Mouse (Mus musculus): ENCODE measurements at regions not wholly inside any gene's neighbourhood (a gene's known extent, or its start where the extent isn't known, plus 50 kb on each side); places are given as distances from the start of the nearest gene placed in this dataset.
"Not testable (repeated sequence)": the region's sequence is repeated elsewhere in the genome, so short reads cannot be mapped to it uniquely, and the experiment has no call there.

DNA sequence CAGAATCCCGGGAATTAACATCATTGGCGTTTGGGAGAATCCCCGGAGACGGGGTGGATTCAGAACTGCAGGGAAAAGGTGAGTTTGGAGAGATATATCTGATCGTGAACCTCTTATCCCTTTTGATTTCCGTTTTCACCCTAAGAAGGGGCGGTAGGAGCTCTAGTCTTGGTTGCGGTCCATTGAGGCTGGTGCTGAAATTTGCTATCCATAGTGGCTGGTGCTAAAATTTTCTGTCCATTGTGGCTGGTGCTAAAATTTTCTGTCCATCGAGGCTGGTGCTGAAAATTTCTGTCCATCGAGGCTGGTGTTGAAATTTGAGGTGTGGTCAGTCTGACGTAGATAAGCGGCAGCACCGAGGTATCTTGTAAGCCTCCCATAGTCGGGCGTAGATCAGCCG is 834.1 kb upstream of the Snrpn start:
- 79% methylated on average over 16 of the region's 16 CpGs for WGBS
- not testable (repeated sequence) for H3K9ac ChIP-seq; ATAC-seq (ENCODE audit: low read depth); H3K4me2 ChIP-seq; H3K36me3 ChIP-seq; H3K27me3 ChIP-seq; H3K4me1 ChIP-seq (replicated peaks); H3K27ac ChIP-seq (replicated peaks); H3K9me3 ChIP-seq; H3K4me3 ChIP-seq

DNA sequence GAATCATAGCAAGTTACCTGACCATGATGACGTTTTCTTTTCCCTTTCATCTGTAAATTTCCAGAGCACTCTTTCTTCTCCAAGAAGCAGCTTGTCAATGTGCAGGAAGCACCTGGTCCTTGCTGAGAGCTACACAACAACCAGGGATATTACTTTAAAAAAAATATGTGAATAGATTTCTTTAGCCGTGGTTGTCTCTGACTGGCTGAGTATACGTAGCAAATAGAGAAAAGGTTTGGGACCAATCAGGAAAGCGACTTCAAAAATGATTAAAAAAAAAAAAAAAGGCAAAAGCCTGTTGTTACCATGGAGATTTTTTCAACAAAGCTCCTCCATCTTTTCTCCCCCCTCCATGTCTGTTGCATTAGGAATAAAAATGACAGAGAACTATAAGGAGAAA is 821.2 kb upstream of the Snrpn start:
- no peak overlapping the region for H3K4me3 ChIP-seq
- no peak overlapping the region for H3K27ac ChIP-seq (replicated peaks)
- WGBS, result 72% methylated on average over 4 of the region's 4 CpGs

DNA sequence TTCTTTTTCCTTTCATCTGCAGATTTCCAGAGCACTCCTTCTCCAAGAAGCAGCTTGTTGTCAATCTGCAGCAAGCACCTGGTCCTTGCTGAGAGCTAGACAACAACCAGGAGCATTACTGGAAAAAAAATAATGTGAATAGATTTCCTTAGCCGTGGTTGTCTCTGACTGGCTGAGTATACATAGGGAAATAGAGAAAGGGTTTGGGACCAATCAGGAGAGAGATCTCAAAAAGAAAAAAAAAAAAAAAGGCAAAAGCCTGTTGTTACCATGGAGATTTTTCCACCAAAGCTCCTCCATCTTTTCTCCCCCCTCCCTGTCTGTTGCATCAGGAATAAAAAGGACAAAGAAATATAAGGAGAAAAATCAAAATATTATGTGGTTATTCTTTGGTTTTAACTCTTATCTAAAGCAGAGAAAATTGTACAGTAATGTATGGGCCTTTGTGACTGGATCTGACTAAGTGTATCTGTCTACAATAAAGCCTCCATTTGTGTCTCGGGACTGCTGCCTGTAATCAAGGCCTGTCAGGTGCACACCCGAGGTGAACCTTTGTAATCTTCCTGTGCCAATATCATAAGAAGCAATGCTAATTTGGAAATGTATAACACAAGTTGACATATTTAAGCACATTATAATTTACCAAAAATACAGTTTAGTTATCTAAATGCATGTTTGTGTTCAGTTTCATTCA is 799.9 kb upstream of the Snrpn start:
- H3K4me2 ChIP-seq, result peak overlapping the region; percentile 14; the same call in 1 of the 2 replicates

More for the DNA sequence above, 821.2 kb upstream of the Snrpn start:
- Histone ChIP-seq H3K9me3 (0 out of 2 replicates have a peak, but pooled peaks cover 3% of the 10 kb centered on the region), H3K9ac (no peak overlapping the region), H3K4me2 (no peak overlapping the region), H3K36me3 (no peaks in the 10 kb centered on the region), H3K4me1 (replicated peaks) (no peaks in the 10 kb centered on the region), H3K27me3 (no peaks in the 10 kb centered on the region)
- no peak for ATAC-seq (ENCODE audit: low read depth)

More for the DNA sequence above, 799.9 kb upstream of the Snrpn start:
- Histone ChIP-seq H3K4me1 (replicated peaks) (no peaks in the 10 kb centered on the region), H3K36me3 (no peaks in the 10 kb centered on the region), H3K9ac (no peak overlapping the region), H3K27me3 (no peaks in the 10 kb centered on the region), H3K4me3 (no peak overlapping the region), H3K27ac (replicated peaks) (no peak overlapping the region), H3K9me3 (no peaks in the 10 kb centered on the region; the same call in 1 of the 2 replicates)
- WGBS, result 73% methylated on average over 3 of the region's 3 CpGs
- no peak for ATAC-seq (ENCODE audit: low read depth)
